Mouse (Mus musculus) liver, embryonic 16.5 days (tissue): ENCODE data around the gene Cyp17a1. TPM values are rescaled to one million over a fixed set of nuclear protein-coding genes. Genes with fewer than 3 reads are reported as not detected.

Source experiments
- ATAC-seq: fragments of 200-750 bp; cut with Nextera tagmentation; 2 replicates; pipeline ENCODE4 v1.8.0; 2017; ENCODE audit warnings: low read depth, mild to moderate bottlenecking, moderate number of reproducible peaks, moderate library complexity
- H3K27ac ChIP-seq: fragments of 300-500 bp; sonication (generic); 2 replicates; pipeline ENCODE4 v1.5.1; 2014; ENCODE audit warnings: mild to moderate bottlenecking, low read length
- H3K27me3 ChIP-seq: fragments of 300-500 bp; sonication (generic); 2 replicates; pipeline ENCODE4 v1.6.1; 2014; ENCODE audit warnings: low read depth, low read length, mixed read lengths; ENCODE audit not compliant: control insufficient read depth, insufficient read depth
- H3K36me3 ChIP-seq: fragments of 300-500 bp; sonication (generic); 2 replicates; pipeline ENCODE4 v1.6.1; 2014; ENCODE audit warnings: mild to moderate bottlenecking; ENCODE audit not compliant: control insufficient read depth, insufficient read depth
- H3K4me1 ChIP-seq: fragments of 300-500 bp; sonication (generic); 2 replicates; pipeline ENCODE4 v1.6.1; 2014; ENCODE audit warnings: low read depth, low read length, mixed read lengths; ENCODE audit not compliant: control insufficient read depth
- H3K4me2 ChIP-seq: fragments of 300-500 bp; sonication (generic); 2 replicates; pipeline ENCODE4 v1.6.1; 2014; ENCODE audit warnings: low read depth, low read length, mixed read lengths
- H3K4me3 ChIP-seq: fragments of 300-500 bp; sonication (generic); 2 replicates; pipeline ENCODE4 v1.5.1; 2014; ENCODE audit warnings: low read depth, mild to moderate bottlenecking, low read length
- H3K9ac ChIP-seq: fragments of 300-500 bp; sonication (generic); 2 replicates; pipeline ENCODE4 v1.6.1; 2014; ENCODE audit warnings: low read depth, low read length
- H3K9me3 ChIP-seq: fragments of 300-500 bp; sonication (generic); replicated peaks from 2 replicates; pipeline ENCODE4 v1.6.1; 2016; ENCODE audit warnings: low read length; ENCODE audit not compliant: control insufficient read depth
- WGBS: fragments of 180-500 bp; shearing (Covaris S2); extraction: QIAGEN DNeasy Blood & Tissue Kit; methylation state at CpG from one replicate; pipeline ENCODE4 v1.1.7; 2014; ENCODE audit not compliant: insufficient replicate concordance; 5-methylcytosine and 5-hydroxymethylcytosine counted together
- polyA plus RNA-seq: library from polyadenylated mRNA; unstranded; fragments of >200 nt; fragmentation: Nextera tagmentation; extraction: Ambion mirVana; gene quantifications from 2 replicates; pipeline ENCODE4 v1.2.1, GENCODE M21; 2015

Cyp17a1 gene
- polyA plus RNA-seq, result 1.9 and 2.4 TPM in 2 replicates

DNA sequence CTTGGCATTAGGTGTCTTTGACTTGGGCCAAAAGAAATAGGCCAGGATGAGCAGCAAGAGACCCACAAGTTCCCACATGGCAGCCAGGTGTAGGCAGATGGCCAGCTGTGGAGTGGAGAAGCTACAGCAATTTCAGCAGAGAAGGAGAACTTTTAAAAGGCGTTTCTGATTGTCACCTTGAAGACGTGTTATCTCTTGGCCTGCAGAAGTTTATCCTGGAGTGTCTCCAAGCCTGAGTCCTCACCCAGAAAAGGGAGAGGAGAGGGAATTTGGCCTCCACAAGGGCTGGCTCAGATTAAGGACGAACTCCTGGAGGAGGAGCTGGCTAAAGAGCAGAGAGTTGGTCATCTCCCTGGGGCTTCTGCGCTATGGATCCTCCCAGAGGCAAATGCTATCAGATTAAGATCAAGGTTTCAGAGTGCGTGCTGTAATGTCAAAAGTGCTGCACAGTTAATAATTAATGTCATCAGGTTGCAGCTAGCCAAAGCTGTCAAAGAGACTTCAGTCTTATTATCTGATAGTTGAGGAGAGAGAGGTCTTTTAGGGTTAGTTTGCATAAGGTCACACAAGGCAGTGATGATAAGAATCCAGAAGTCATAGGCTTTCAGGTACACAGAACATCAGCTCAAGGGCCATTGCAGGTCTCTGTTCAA lies at the start of gene Cyp17a1:
Cyp17a1 (minus strand) TSS at position 407 of the 653 bp plus-strand sequence.
- Histone ChIP-seq H3K36me3 (no peaks in the 10 kb centered on the region), H3K4me3 (no peak within 1 kb of the TSS), H3K4me2 (no peak within 1 kb of the TSS), H3K9ac (no peak within 1 kb of the TSS), H3K27me3 (no peaks in the 10 kb centered on the region), H3K27ac (no peak within 1 kb of the TSS), H3K4me1 (peaks cover 14% of the 10 kb centered on the region), H3K9me3 (no peaks in the 10 kb centered on the region)
- WGBS, result 43% methylated on average over 5 of the region's 5 CpGs
- ATAC-seq, result 0 out of 2 replicates have a peak, but pooled peaks have one; percentile 13

DNA sequence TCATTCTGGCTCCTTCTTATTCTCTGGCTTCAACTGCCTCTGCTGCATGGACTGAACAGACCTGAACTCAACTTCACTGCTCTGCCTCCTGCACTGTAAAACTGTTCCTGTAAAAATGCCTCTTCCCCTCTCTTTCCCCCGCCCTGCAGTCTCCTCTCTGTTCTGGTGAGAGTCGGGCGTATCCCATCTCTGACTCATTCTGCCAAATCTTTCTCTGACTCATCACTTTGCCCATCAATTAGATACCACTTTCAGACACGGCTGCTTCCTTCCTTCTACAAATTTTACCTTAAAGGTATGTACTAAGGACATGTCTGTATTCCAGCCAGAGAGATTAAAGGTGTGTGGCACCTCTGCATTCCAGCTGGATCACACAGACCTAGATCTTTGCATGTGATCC lies 45.2 kb upstream of the Cyp17a1 start:
- Histone ChIP-seq H3K4me1 (no peaks in the 10 kb centered on the region), H3K4me3 (no peak overlapping the region), H3K27ac (no peak overlapping the region), H3K9ac (no peak overlapping the region), H3K9me3 (peaks cover 3% of the 10 kb centered on the region; the same call in 1 of the 2 replicates), H3K4me2 (no peak overlapping the region), H3K36me3 (peaks cover 5% of the 10 kb centered on the region; the same call in 1 of the 2 replicates), H3K27me3 (no peaks in the 10 kb centered on the region)
- WGBS, result 54% methylated on average over 4 of the region's 4 CpGs
- no peak for ATAC-seq

DNA sequence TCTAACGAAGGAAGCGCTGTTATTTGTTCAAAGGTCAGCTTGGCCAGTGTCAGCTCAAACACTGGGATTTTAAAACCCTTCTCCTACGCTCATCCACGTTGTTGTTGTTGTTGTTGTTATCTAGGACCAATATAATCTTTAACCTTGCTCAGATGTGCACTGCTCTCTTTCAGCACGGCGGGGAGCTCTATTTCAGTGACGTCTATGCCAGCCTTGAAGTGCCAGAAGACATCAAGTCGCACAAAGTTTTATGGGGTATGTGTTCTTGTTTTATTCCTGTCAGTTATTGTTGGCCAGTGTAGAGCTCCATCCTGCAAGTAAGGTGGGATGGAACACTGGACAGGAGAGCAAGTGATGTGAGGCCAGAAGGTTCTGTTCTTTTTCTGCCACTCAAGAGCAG lies 42.0 kb upstream of the Cyp17a1 start:
- no peak for ATAC-seq
- 67% methylated on average over 8 of the region's 8 CpGs for WGBS
- Histone ChIP-seq H3K9ac (no peak overlapping the region), H3K9me3 (peaks cover 3% of the 10 kb centered on the region; the same call in 1 of the 2 replicates), H3K27ac (no peak overlapping the region), H3K4me2 (no peak overlapping the region), H3K4me3 (no peak overlapping the region), H3K36me3 (peaks cover 5% of the 10 kb centered on the region; the same call in 1 of the 2 replicates), H3K4me1 (no peaks in the 10 kb centered on the region), H3K27me3 (no peaks in the 10 kb centered on the region)

DNA sequence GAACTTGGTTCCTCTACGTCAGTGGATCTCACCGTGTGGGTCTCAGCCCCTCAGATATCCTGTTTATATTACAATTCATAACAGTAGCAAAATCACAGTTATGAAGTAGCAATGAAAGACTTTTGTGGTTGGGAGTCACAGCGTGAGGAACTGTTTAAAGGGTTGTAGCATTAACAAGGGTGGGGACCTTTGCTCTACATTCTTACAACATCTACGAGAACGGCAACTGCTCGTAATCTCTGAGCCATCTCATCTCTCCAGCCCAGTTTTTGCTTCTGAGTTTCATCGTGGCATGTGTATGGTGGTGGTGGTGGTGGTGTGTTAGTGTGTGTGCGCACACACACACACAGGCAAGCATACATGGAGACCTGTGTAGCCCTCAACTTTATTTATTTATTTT lies 41.3 kb upstream of the Cyp17a1 start:
- Histone ChIP-seq H3K4me3 (no peak overlapping the region), H3K4me2 (no peak overlapping the region), H3K9me3 (peaks cover 3% of the 10 kb centered on the region; the same call in 1 of the 2 replicates), H3K4me1 (no peaks in the 10 kb centered on the region), H3K27ac (no peak overlapping the region), H3K27me3 (no peaks in the 10 kb centered on the region), H3K36me3 (peaks cover 5% of the 10 kb centered on the region; the same call in 1 of the 2 replicates), H3K9ac (no peak overlapping the region)
- ATAC-seq, result no peak
- whole genome bisulfite sequencing, result 68% methylated on average over 8 of the region's 8 CpGs

DNA sequence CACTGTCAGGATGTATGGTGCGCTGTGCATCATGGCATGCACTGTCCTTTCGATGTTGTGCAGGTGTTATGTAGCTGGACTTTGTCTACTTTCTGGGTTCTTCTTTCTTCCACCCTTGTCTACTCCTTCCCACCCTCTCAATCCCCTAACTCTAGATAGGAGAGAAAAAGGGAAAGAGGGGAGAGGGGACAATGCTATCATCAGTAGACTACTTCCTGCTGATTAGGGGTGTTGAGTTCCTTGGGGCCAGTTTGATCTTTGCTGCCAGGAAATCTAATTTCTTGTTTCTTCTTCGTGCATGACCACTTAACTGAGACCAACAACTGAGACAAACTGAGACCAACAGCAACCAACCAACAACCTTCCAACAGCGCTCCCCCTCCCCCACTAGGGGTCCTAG lies 37.6 kb upstream of the Cyp17a1 start:
- ATAC-seq, result no peak

DNA sequence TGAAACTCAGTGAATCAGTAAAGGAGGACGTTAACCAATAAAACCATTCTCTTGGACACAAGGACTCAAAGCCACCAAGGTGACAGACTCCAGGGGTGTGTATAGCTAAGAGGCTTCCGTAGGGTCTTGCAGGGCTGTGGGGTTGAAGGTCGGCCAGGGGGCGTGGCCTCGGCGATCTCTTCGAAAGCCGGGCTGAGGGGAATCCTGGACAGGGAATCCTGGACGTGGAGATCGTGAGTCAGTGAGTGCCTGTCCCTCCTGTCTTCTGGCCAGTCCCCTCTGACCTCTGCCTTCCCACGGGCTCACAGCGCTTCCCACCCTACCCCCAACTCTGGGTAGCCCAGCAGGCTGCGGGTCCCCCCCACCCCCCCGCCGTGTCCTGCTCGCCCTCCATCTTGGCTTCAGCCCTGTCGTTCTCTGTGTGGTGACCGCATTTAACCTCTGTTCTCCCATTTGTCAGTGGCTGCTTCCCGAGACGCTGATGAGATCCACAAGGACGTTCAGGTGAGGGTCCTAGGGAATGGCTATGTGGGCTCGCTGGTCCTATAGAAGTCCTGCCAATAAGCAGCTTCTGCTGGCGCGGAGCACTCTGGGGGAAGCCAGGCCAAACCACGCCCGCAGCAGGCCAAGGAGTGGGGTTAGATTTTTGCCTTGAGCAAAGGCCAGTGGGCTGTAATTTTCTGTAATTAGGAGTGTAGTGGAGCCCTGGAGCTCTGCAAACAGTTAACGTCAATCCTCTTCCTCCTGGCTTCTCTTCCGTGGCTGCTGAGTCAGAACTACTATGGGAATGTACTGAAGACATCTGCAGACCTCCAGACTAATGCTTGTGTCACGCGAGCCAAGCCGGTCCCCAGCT lies 34.6 kb upstream of the Cyp17a1 start, which contains the start of gene As3mt:
As3mt (plus strand) TSS at position 163 of the 856 bp plus-strand sequence.
- H3K4me1 ChIP-seq, result peaks cover 11% of the 10 kb centered on the region
- peak within 1 kb of the TSS; percentile 57 for H3K9ac ChIP-seq
- ATAC-seq, result peak; percentile 77
- no peaks in the 10 kb centered on the region for H3K9me3 ChIP-seq
- H3K27ac ChIP-seq, result peak within 1 kb of the TSS; percentile 40
- 10% methylated on average over 31 of the region's 31 CpGs for WGBS
- H3K4me3 ChIP-seq, result peak within 1 kb of the TSS; percentile 63
- H3K27me3 ChIP-seq, result no peaks in the 10 kb centered on the region
- peak within 1 kb of the TSS; percentile 75 for H3K4me2 ChIP-seq
- H3K36me3 ChIP-seq, result no peaks in the 10 kb centered on the region

More for the DNA sequence above, 37.6 kb upstream of the Cyp17a1 start:
- Histone ChIP-seq H3K4me1 (peaks cover 11% of the 10 kb centered on the region), H3K9ac (no peak overlapping the region), H3K4me3 (no peak overlapping the region), H3K4me2 (no peak overlapping the region), H3K27ac (no peak overlapping the region), H3K9me3 (no peaks in the 10 kb centered on the region), H3K27me3 (no peaks in the 10 kb centered on the region), H3K36me3 (no peaks in the 10 kb centered on the region)
- 65% methylated on average over 4 of the region's 4 CpGs for WGBS

DNA sequence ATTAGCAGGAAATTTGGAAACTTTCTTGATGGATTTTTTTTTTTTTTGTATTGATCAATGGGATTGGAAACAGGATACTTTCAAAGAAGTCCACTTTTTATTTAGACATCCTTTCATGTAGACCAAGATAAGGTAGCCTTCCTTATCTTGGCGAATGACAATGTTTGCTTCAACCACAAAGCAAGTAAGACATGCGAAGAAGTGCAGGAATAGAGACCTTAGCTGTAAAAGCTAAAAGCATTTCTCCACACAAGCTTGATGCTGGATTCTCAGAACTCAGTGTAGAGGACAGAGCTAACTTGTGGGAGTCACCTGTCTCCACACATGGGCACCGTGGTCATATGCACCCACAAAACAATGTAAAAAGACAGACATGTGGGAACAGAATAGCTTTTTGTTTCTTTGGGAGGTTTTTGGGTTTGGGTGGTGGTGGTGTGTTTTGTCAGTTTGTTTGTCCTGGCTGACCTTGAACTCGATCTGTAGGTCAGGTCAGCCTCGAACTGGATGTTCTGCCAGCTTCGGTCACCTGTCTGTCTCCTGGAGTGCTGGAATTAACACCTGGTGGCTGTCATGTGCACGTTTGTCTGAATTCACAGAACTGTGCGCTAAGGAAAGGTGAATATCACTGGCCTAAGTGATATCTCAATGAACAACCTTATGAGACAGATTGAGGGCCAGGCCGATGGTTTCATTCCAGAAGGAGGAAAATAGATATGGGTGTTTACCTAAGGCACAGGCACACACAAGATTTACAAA lies 33.7 kb upstream of the Cyp17a1 start:
- ATAC-seq, result no peak
- Histone ChIP-seq H3K27ac (no peak overlapping the region), H3K36me3 (no peaks in the 10 kb centered on the region), H3K4me2 (peak overlapping the region; percentile 75), H3K27me3 (no peaks in the 10 kb centered on the region), H3K4me1 (peaks cover 11% of the 10 kb centered on the region), H3K4me3 (peak overlapping the region; percentile 63), H3K9ac (no peak overlapping the region; the same call in 1 of the 2 replicates), H3K9me3 (no peaks in the 10 kb centered on the region)
- 39% methylated on average over 9 of the region's 9 CpGs for WGBS

DNA sequence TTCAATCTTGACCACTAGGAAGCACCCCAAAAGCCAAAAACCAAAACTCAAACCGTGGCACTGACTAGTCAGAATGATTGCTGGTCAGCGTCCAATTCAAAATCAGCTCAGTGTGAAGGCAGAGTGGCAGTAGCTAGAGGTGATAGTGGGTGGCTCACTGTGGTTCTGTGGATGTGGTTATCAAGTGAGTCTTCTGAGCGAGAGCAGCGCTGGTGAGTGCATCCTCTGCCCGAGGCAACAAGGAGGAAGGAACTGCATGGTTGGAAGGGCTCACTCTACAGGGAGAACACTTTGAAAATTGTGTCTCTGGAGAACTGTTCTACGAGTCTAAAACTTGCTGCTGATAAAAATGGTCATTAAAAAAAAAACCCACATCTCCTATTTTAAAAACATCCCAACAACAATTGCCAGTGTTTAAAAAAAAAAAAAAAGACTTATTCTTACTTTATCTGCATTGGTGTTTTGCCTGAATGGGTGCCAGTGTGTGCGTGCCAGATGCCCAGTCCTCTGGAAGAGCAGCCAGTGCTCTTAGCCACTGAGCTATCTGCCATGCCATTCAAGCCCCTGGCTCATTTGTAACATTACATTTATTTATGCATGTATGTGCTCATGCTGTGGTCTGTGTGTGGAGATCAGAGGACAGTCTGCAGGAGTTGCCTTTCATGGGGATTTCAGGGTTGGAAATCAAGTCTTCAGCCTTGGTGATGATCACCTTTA lies 33.0 kb upstream of the Cyp17a1 start:
- Histone ChIP-seq H3K36me3 (no peaks in the 10 kb centered on the region), H3K9ac (no peak overlapping the region), H3K27ac (no peak overlapping the region), H3K4me3 (no peak overlapping the region), H3K9me3 (no peaks in the 10 kb centered on the region), H3K4me1 (peaks cover 11% of the 10 kb centered on the region), H3K4me2 (no peak overlapping the region), H3K27me3 (no peaks in the 10 kb centered on the region)
- no peak for ATAC-seq
- 18% methylated on average over 7 of the region's 7 CpGs for WGBS
